In the genomic region with DNA sequence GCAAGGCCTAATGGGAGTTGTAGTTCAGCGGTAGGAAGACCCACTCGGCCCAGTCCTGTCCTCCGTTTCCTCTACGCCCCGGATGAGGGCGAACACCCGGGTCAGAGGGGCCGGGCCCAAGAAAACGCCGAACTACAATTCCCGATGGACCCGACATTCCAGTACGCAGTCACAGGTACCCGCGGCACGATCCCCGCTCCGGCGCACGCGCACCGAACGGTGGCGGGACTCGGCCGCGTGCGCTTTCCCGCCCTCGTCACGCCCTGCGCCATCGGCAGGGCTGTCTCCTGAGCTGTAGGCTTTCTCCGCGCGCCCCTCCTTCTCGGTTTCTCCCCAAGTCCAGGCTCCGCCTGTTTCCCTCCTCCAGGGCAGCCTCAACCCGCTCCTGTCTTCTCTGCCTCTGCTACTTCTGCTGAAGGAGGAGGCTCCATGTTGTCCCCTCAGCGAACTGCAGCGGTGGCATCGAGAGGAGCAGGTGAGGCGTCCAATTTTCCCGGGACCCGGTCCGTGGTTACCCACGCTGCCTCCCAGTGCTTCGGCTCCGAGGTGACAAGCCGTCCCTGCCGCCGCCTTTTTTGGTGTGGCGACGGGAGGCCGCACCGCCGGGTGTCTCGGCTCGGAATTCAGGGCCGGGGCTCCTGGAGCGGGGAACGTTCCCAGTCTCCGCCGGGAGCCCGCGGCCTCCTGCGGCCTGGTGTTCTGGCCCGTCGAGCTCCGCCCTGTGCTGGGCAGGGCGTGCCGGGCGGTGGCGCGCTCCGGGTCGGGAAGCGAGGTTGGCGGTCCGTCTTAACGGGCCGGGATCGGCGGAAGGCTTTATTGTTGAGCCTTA, we compare ENCODE assay signal across 8 mouse cellular contexts. TPM values are rescaled to one million over a fixed set of nuclear protein-coding genes. Genes with fewer than 3 reads are reported as not detected.
DNase-seq lines count a peak whose midpoint lies in the region; ATAC-seq lines count a peak whose summit lies in the region.

No protein-coding gene starts in this region.

- H3K27ac ChIP-seq in hindbrain, embryonic 11.5 days (ENCODE audit: low read depth, low read length): peak overlapping the region; percentile 92

- under 1% methylated on average over 84 of the region's 84 CpGs for WGBS in hindbrain, embryonic 11.5 days

- H3K36me3 ChIP-seq in hindbrain, embryonic 11.5 days (ENCODE audit: control insufficient read depth, insufficient read depth, low read length): no peaks in the 10 kb centered on the region

- H3K27me3 ChIP-seq in hindbrain, embryonic 11.5 days (ENCODE audit: control insufficient read depth, insufficient read depth, low read length): no peaks in the 10 kb centered on the region

- peak overlapping the region; percentile 76 for H3K9ac ChIP-seq in hindbrain, embryonic 11.5 days (ENCODE audit: low read depth, low read length)

- H3K4me3 ChIP-seq in hindbrain, embryonic 11.5 days (ENCODE audit: low read depth, low read length): peak overlapping the region; percentile 61

- DNase-seq in MEL-GATA-1-ER (ENCODE audit: extremely low read depth, low read depth): peak; percentile 90
- peak; percentile 96 for DNase-seq in cerebellum, adult 8-10 months
- DNase-seq in hindbrain, embryonic 11.5 days (ENCODE audit: low spot score): peak; percentile 93
- peak; percentile 91 to 96 for DNase-seq in layer of hippocampus, postnatal 10 days (ENCODE audit: low spot score in 2 of 2)
- peak; percentile 97 for DNase-seq in lung, postnatal 10 days
- DNase-seq in ovary, postnatal 36 days (ENCODE audit: low spot score): peak; percentile 96
- DNase-seq in thymus, postnatal 25 days: peak; percentile 87

- no peaks in the 10 kb centered on the region for H3K9me3 ChIP-seq in hindbrain, embryonic 11.5 days (ENCODE audit: control insufficient read depth, low read length)

- H3K4me2 ChIP-seq in hindbrain, embryonic 11.5 days (replicated peaks; ENCODE audit: low read depth, low read length): peak overlapping the region; percentile 83

- ATAC-seq in frontal cortex, adult (ENCODE audit: low TSS enrichment): peak; percentile 94
- ATAC-seq in hindbrain, embryonic 11.5 days (ENCODE audit: low FRiP score): peak; percentile 97

- H3K4me1 ChIP-seq in hindbrain, embryonic 11.5 days (replicated peaks; ENCODE audit: control insufficient read depth, insufficient read depth, low read length): no peaks in the 10 kb centered on the region

RNA-seq across cellular contexts. Expression of a gene that starts 0.6 kb away (rescaled TPM):
- 8.4 and 9.4 TPM in 2 replicates for polyA plus RNA-seq in hindbrain, embryonic 11.5 days (2014; fragmentation: Nextera tagmentation; extraction: Ambion mirVana)
- total RNA-seq in layer of hippocampus, postnatal 10 days (2021): 10 to 100 TPM; 21.8 to 22.4 TPM

RNA-seq across cellular contexts. Expression of a gene that starts 11.3 kb away (rescaled TPM):
- 300 and 304 TPM in 2 replicates for polyA plus RNA-seq in hindbrain, embryonic 11.5 days (2014; fragmentation: Nextera tagmentation; extraction: Ambion mirVana)
- 100 to 1,000 TPM; 769 to 828 TPM for total RNA-seq in layer of hippocampus, postnatal 10 days (2021)

Comparison
In these comparisons a context has a peak if more than half of its experiments do, and no peak if none do; other contexts are left out.
1. Peak in every context shown above with its lines: DNase-seq, ATAC-seq, H3K4me3 ChIP-seq and H3K27ac ChIP-seq.